Mouse (Mus musculus) forebrain, embryonic 14.5 days (tissue): Measurements from ENCODE around the gene Slc5a5. TPM values are rescaled to one million over a fixed set of nuclear protein-coding genes. Genes with fewer than 3 reads are reported as not detected.
A peak's percentile ranks its signal among the peaks of the same experiment; 100 is the strongest.

ENCODE experiments used
- ATAC-seq: fragments of 200-750 bp; cut with Nextera tagmentation; 2 replicates; pipeline ENCODE4 v1.8.0; 2017; ENCODE audit warnings: mild to moderate bottlenecking, moderate library complexity
- DNase-seq: peaks from one replicate; pipeline ENCODE4 v3.0.0-alpha.2; 2015; ENCODE audit warnings: low spot score
- H3K27ac ChIP-seq: fragments of 300-500 bp; sonication (generic); 2 replicates; pipeline ENCODE4 v1.5.1; 2014; ENCODE audit warnings: low read depth, mild to moderate bottlenecking, control low read depth, low read length, moderate library complexity
- H3K27me3 ChIP-seq: fragments of 300-500 bp; sonication (generic); replicated peaks from 2 replicates; pipeline ENCODE4 v1.6.1; 2014; ENCODE audit warnings: low read length, control low read depth, mixed read lengths; ENCODE audit not compliant: control insufficient read depth, insufficient read depth
- H3K36me3 ChIP-seq: fragments of 300-500 bp; sonication (generic); 2 replicates; pipeline ENCODE4 v1.6.1; 2014; ENCODE audit warnings: low read length, control low read depth; ENCODE audit not compliant: control insufficient read depth, insufficient read depth
- H3K4me1 ChIP-seq: fragments of 300-500 bp; sonication (generic); 2 replicates; pipeline ENCODE4 v1.6.1; 2014; ENCODE audit warnings: antibody characterized with exemption, low read length, control low read depth; ENCODE audit not compliant: control insufficient read depth, insufficient read depth
- H3K4me2 ChIP-seq: fragments of 300-500 bp; sonication (generic); 2 replicates; pipeline ENCODE4 v1.6.1; 2014; ENCODE audit warnings: mild to moderate bottlenecking, control low read depth, low read length
- H3K4me3 ChIP-seq: fragments of 300-500 bp; sonication (generic); 2 replicates; pipeline ENCODE4 v1.5.1; 2014; ENCODE audit warnings: low read depth, low read length, control low read depth
- H3K9ac ChIP-seq: fragments of 300-500 bp; sonication (generic); 2 replicates; pipeline ENCODE4 v1.6.1; 2014; ENCODE audit warnings: mild to moderate bottlenecking, low read length, control low read depth, moderate library complexity
- H3K9me3 ChIP-seq: fragments of 300-500 bp; sonication (generic); replicated peaks from 2 replicates; pipeline ENCODE4 v1.6.1; 2016; ENCODE audit warnings: low read length, control low read depth, mixed read lengths; ENCODE audit not compliant: control insufficient read depth
- WGBS: fragments of 180-500 bp; shearing (Covaris S2); extraction: QIAGEN DNeasy Blood & Tissue Kit; methylation state at CpG from one replicate; pipeline ENCODE4 v1.1.7; 2014; 5-methylcytosine and 5-hydroxymethylcytosine counted together
- polyA plus RNA-seq: library from polyadenylated mRNA; unstranded; fragments of >200 nt; fragmentation: Nextera tagmentation; extraction: Ambion mirVana; gene quantifications from 2 replicates; pipeline ENCODE4 v1.2.1, GENCODE M21; 2014

The Slc5a5 gene
- polyA plus RNA-seq, 1 experiment from 2014 or later, result 0.60 TPM

- 33% methylated on average over 20 of the region's 20 CpGs for WGBS
- Histone ChIP-seq H3K27me3 (peaks cover 35% of the 10 kb centered on the region), H3K36me3 (peaks cover 35% of the 10 kb centered on the region), H3K4me1 (peaks cover 7% of the 10 kb centered on the region), H3K27ac (no peak overlapping the region), H3K4me3 (peak overlapping the region; percentile 16; the same call in 1 of the 2 replicates), H3K9me3 (no peaks in the 10 kb centered on the region), H3K4me2 (peak overlapping the region; percentile 28; the same call in 1 of the 2 replicates), H3K9ac (no peak overlapping the region)
- ATAC-seq (no peak), DNase-seq (no peak)
Observed at GRCm38 (mm10) chr8:70892896-70893655, 519 bp upstream of the Slc5a5 start.

- 13% methylated on average over 19 of the region's 21 CpGs for WGBS
- H3K27me3 ChIP-seq, result peaks cover 35% of the 10 kb centered on the region
- no peak for DNase-seq
- H3K4me1 ChIP-seq, result peaks cover 4% of the 10 kb centered on the region
- no peak overlapping the region for H3K4me3 ChIP-seq
- H3K9ac ChIP-seq, result no peak overlapping the region
- no peak for ATAC-seq
- no peak overlapping the region for H3K27ac ChIP-seq
- H3K9me3 ChIP-seq, result no peaks in the 10 kb centered on the region
- peaks cover 35% of the 10 kb centered on the region for H3K36me3 ChIP-seq
- H3K4me2 ChIP-seq, result no peak overlapping the region
Observed at GRCm38 (mm10) chr8:70891356-70891755, 1.2 kb downstream of the Slc5a5 start.

GRCm38 (mm10) chr8:70890656-70891055, 1.9 kb downstream of the Slc5a5 start:
- Histone ChIP-seq H3K4me3 (no peak overlapping the region), H3K4me2 (no peak overlapping the region), H3K4me1 (peaks cover 2% of the 10 kb centered on the region; the same call in 1 of the 2 replicates), H3K9me3 (no peaks in the 10 kb centered on the region), H3K9ac (no peak overlapping the region), H3K27ac (no peak overlapping the region), H3K27me3 (peaks cover 35% of the 10 kb centered on the region), H3K36me3 (peaks cover 29% of the 10 kb centered on the region)
- no peak for ATAC-seq
- DNase-seq, result no peak
- 89% methylated on average over 5 of the region's 5 CpGs for WGBS

GRCm38 (mm10) chr8:70887669-70888068, 4.9 kb downstream of the Slc5a5 start:
- peak; percentile 48 for DNase-seq

GRCm38 (mm10) chr8:70885612-70886011, 6.9 kb downstream of the Slc5a5 start:
- WGBS, result 15% methylated on average over 12 of the region's 12 CpGs
- Histone ChIP-seq H3K9ac (no peak overlapping the region), H3K4me2 (no peak overlapping the region), H3K36me3 (no peaks in the 10 kb centered on the region), H3K4me3 (no peak overlapping the region), H3K9me3 (no peaks in the 10 kb centered on the region), H3K27ac (no peak overlapping the region), H3K4me1 (no peaks in the 10 kb centered on the region), H3K27me3 (peaks cover 3% of the 10 kb centered on the region)
- no peak for ATAC-seq
- DNase-seq, result no peak

More at GRCm38 (mm10) chr8:70887669-70888068, 4.9 kb downstream of the Slc5a5 start:
- Histone ChIP-seq H3K4me3 (no peak overlapping the region), H3K4me2 (peak overlapping the region; percentile 30; the same call in 1 of the 2 replicates), H3K27ac (no peak overlapping the region), H3K4me1 (peaks cover 2% of the 10 kb centered on the region; the same call in 1 of the 2 replicates), H3K27me3 (peaks cover 24% of the 10 kb centered on the region), H3K9me3 (no peaks in the 10 kb centered on the region), H3K36me3 (no peaks in the 10 kb centered on the region), H3K9ac (0 out of 2 replicates have a peak overlapping the region, but pooled peaks have one; percentile 32)
- WGBS, result 5% methylated on average over 15 of the region's 18 CpGs
- peak; percentile 37 for ATAC-seq

- DNase-seq (no peak), ATAC-seq (no peak)
- Histone ChIP-seq H3K9ac (no peak overlapping the region), H3K4me3 (no peak overlapping the region), H3K4me2 (no peak overlapping the region), H3K9me3 (no peaks in the 10 kb centered on the region), H3K27ac (no peak overlapping the region), H3K4me1 (no peaks in the 10 kb centered on the region), H3K27me3 (no peaks in the 10 kb centered on the region), H3K36me3 (no peaks in the 10 kb centered on the region)
- WGBS, result 89% methylated on average over 10 of the region's 10 CpGs
Observed at GRCm38 (mm10) chr8:70884683-70885082, 7.9 kb downstream of the Slc5a5 start.

- H3K4me3 ChIP-seq, result no peak overlapping the region
- ATAC-seq, result no peak
Observed at GRCm38 (mm10) chr8:70884186-70884585, 8.4 kb downstream of the Slc5a5 start.

GRCm38 (mm10) chr8:70880546-70880945, 12.0 kb downstream of the Slc5a5 start:
- no peak for ATAC-seq
- Histone ChIP-seq H3K4me3 (no peak overlapping the region), H3K4me2 (no peak overlapping the region), H3K4me1 (no peaks in the 10 kb centered on the region; the same call in 1 of the 2 replicates), H3K9me3 (no peaks in the 10 kb centered on the region), H3K27ac (no peak overlapping the region), H3K36me3 (no peaks in the 10 kb centered on the region), H3K27me3 (no peaks in the 10 kb centered on the region), H3K9ac (no peak overlapping the region)
- 28% methylated on average over 11 of the region's 11 CpGs for WGBS
- DNase-seq, result no peak

More at GRCm38 (mm10) chr8:70884186-70884585, 8.4 kb downstream of the Slc5a5 start:
- Histone ChIP-seq H3K4me1 (no peaks in the 10 kb centered on the region; the same call in 1 of the 2 replicates), H3K27ac (no peak overlapping the region), H3K36me3 (no peaks in the 10 kb centered on the region), H3K27me3 (no peaks in the 10 kb centered on the region), H3K9ac (no peak overlapping the region), H3K4me2 (no peak overlapping the region), H3K9me3 (no peaks in the 10 kb centered on the region)
- 82% methylated on average over 4 of the region's 4 CpGs for WGBS
- no peak for DNase-seq

- Histone ChIP-seq H3K27ac (no peak overlapping the region), H3K4me2 (no peak overlapping the region), H3K9me3 (no peaks in the 10 kb centered on the region), H3K9ac (no peak overlapping the region), H3K27me3 (no peaks in the 10 kb centered on the region), H3K4me1 (no peaks in the 10 kb centered on the region; the same call in 1 of the 2 replicates), H3K4me3 (no peak overlapping the region), H3K36me3 (no peaks in the 10 kb centered on the region)
- 9% methylated on average over 4 of the region's 4 CpGs for WGBS
- no peak for DNase-seq
- ATAC-seq, result peak; percentile 43; the same call in 1 of the 2 replicates
Observed at GRCm38 (mm10) chr8:70880126-70880525, 12.4 kb downstream of the Slc5a5 start.
